Mouse (Mus musculus): ENCODE measurements at regions not wholly inside any gene's neighbourhood (a gene's known extent, or its start where the extent isn't known, plus 50 kb on each side); places are given as distances from the start of the nearest gene placed in this dataset.

DNA sequence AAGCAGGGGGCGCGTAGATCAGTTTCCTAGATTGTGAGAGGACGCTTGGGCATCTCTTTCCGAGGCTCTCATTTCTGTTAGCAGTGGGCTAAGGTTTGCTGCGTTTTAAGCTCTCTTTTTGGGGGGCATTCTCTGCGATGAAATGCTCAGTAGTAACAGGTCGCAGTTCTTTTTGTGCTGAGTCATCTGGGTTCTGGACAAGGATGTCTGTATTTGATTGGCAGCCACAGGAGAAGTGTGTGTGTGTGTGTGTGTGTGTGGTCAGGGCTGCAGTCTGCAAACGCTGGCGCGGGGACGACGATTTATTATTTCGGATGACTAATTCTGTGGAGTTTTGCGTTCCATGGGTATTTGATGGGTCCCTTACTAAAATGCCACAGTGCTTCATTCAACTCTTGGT, 789.1 kb downstream of the Robo1 start:
- 18% methylated on average over 14 of the region's 14 CpGs for WGBS (ENCODE audit: missing documents)
- Histone ChIP-seq H3K36me3 (ENCODE audit: inconsistent target) (no peaks in the 10 kb centered on the region), H3K79me2 (ENCODE audit: inconsistent target) (no peaks in the 10 kb centered on the region), H3K27ac (no peak overlapping the region), H3K4me3 (ENCODE audit: inconsistent target) (no peak overlapping the region)

DNA sequence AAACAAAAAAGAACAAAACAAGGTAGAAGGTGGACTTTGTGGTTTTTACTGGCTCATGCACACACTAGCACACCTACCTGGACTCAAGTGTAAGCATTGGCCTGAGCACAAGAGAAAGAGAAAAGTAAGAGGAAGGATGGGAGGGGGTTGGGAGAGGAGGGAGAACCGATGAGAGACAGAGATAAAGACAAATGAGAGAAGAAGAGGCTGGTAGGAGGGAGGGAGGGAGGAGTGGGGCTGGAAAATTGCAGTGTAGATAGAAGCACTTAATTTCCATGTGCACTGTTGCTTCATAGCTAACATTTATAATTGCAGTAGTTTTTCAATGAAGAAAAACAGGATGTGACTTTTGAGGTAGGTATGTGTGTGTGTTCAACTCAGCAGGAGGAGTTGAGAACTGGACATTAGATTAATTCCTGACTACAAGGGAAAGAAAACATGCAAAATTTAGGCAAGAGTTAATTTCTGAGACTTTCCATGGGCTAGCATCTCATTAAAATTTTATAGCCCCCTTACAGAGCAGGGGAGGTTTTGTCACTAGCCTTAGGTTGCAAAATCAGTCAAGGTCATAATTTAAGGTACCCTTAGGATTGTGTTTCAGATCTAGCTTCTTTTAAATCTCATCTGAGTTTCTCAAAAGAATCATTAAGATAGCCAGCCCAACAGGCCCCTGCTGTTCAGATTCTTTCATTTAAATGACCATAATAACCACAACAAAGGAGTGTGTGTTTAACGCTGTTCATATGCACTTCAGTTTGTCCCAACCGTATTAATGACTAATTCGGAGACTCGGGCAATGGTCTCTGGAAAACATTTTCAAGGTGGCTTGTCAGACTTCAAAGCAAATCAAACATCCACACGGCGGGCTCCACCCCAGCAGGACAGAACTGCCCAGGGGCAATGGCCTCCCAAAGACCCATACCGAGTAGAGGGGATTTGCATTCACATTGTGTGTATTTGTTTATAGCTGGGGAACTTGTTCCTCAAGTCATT, 788.3 kb downstream of the Robo1 start:
- no peak overlapping the region for H3K4me3 ChIP-seq (ENCODE audit: inconsistent target)
- no peaks in the 10 kb centered on the region for H3K79me2 ChIP-seq (ENCODE audit: inconsistent target)
- H3K27ac ChIP-seq = no peak overlapping the region
- 70% methylated on average over 6 of the region's 8 CpGs for WGBS (ENCODE audit: missing documents)
- no peaks in the 10 kb centered on the region for H3K36me3 ChIP-seq (ENCODE audit: inconsistent target)
